Mouse (Mus musculus) embryonic stem cell, embryonic (primary cell): Measurements from ENCODE around the gene Gm6408.
"Not testable (repeated sequence)": the region's sequence is repeated elsewhere in the genome, so short reads cannot be mapped to it uniquely, and the experiment has no call there.

ENCODE experiments used
- CTCF ChIA-PET, 4 experiments: fragments of 300-600 bp in 2 of 4; fragments of 350-600 bp in 2 of 4; sonication (Branson Sonifier 250); formaldehyde crosslinking; loops; one replicate each; lab custom pipeline; 2022; ENCODE audit warnings: inconsistent platforms in 2 of 4; lab: Charles Lee
- POLR2A ChIA-PET, 4 experiments: fragments of 300-600 bp in 2 of 4; fragments of 350-600 bp in 2 of 4; sonication (Branson Sonifier 250); formaldehyde crosslinking; loops; one replicate each; lab custom pipeline; 2022; ENCODE audit warnings: antibody characterized with exemption in 4 of 4, inconsistent platforms in 1 of 4; lab: Charles Lee

The Gm6408 gene

GRCm38 (mm10) chr5:146481665-146482064, at the start of gene Gm6408:
Gene Gm6408 (plus strand): TSS chr5:146481965.
- POLR2A ChIA-PET, CTCF ChIA-PET: not testable (repeated sequence)

GRCm38 (mm10) chr5:146432476-146432875, 49.3 kb upstream of the Gm6408 start:
- ChIA-PET POLR2A (interaction anchor here in 3 of 4 experiments (0.7 to 1.0 kb wide), 4 partner anchors 22 to 205 kb away, joined by 3 to 6 read pairs (median 3); no protein-coding TSS in a partner anchor), CTCF (interaction anchor here in 1 of 4 experiments (1.0 kb wide), 1 partner anchor 46 kb away, joined by 3 read pairs; no protein-coding TSS in a partner anchor)

GRCm38 (mm10) chr5:146435316-146435715, 46.4 kb upstream of the Gm6408 start:
- ChIA-PET CTCF (interaction anchor here in 2 of 4 experiments (1.0 to 1.3 kb wide), 2 partner anchors 39 to 1201 kb away, joined by 3 read pairs; no protein-coding TSS in a partner anchor), POLR2A (no interaction called here)

- POLR2A ChIA-PET = no interaction called here
- CTCF ChIA-PET = interaction anchor here in 1 of 4 experiments (0.5 kb wide), 1 partner anchor 11 kb away, joined by 3 read pairs; no protein-coding TSS in a partner anchor
These were observed 45.0 kb upstream of the Gm6408 start for GRCm38 (mm10) chr5:146436796-146437195.

- ChIA-PET CTCF (interaction anchor here in 2 of 4 experiments (0.6 to 1.0 kb wide), 2 partner anchors 19 to 62 kb away, joined by 3 to 4 read pairs; no protein-coding TSS in a partner anchor), POLR2A (no interaction called here)
These were observed 42.5 kb upstream of the Gm6408 start for GRCm38 (mm10) chr5:146439152-146439781.

GRCm38 (mm10) chr5:146440273-146440672, 41.5 kb upstream of the Gm6408 start:
- POLR2A ChIA-PET = no interaction called here

GRCm38 (mm10) chr5:146442767-146443166, 39.0 kb upstream of the Gm6408 start:
- POLR2A ChIA-PET = no interaction called here
- CTCF ChIA-PET = interaction anchor here in 1 of 4 experiments (0.6 kb wide), 1 partner anchor 466 kb away, joined by 3 read pairs; no protein-coding TSS in a partner anchor

More at GRCm38 (mm10) chr5:146440273-146440672, 41.5 kb upstream of the Gm6408 start:
- CTCF ChIA-PET = no interaction called here

GRCm38 (mm10) chr5:146446633-146447032, 35.1 kb upstream of the Gm6408 start:
- CTCF ChIA-PET = no interaction called here
- POLR2A ChIA-PET = interaction anchor here in 2 of 4 experiments (0.7 to 1.0 kb wide), 2 partner anchors 11 to 48 kb away, joined by 3 to 4 read pairs; no protein-coding TSS in a partner anchor

GRCm38 (mm10) chr5:146451592-146452254, 30.0 kb upstream of the Gm6408 start:
- CTCF ChIA-PET = no interaction called here
- POLR2A ChIA-PET = no interaction called here

GRCm38 (mm10) chr5:146453556-146453955, 28.2 kb upstream of the Gm6408 start:
- CTCF ChIA-PET = no interaction called here
- POLR2A ChIA-PET = no interaction called here

- POLR2A ChIA-PET = interaction anchor here in 1 of 4 experiments (1.0 kb wide), 1 partner anchor 45 kb away, joined by 3 read pairs; no protein-coding TSS in a partner anchor
- CTCF ChIA-PET = no interaction called here
These were observed 20.2 kb upstream of the Gm6408 start for GRCm38 (mm10) chr5:146461612-146462011.

GRCm38 (mm10) chr5:146466663-146467062, 15.1 kb upstream of the Gm6408 start:
- POLR2A ChIA-PET = no interaction called here
- CTCF ChIA-PET = no interaction called here

GRCm38 (mm10) chr5:146468311-146468710, 13.5 kb upstream of the Gm6408 start:
- POLR2A ChIA-PET = no interaction called here

GRCm38 (mm10) chr5:146470821-146471220, 10.9 kb upstream of the Gm6408 start:
- ChIA-PET CTCF (interaction anchor here in 1 of 4 experiments (0.5 kb wide), 1 partner anchor 197 kb away, joined by 3 read pairs; no protein-coding TSS in a partner anchor), POLR2A (interaction anchor here in 1 of 4 experiments (0.6 kb wide), 1 partner anchor 542 kb away, joined by 3 read pairs; no protein-coding TSS in a partner anchor)

More at GRCm38 (mm10) chr5:146468311-146468710, 13.5 kb upstream of the Gm6408 start:
- CTCF ChIA-PET = no interaction called here

- ChIA-PET CTCF (interaction anchor here in 1 of 4 experiments (0.5 kb wide), 1 partner anchor 196 kb away, joined by 3 read pairs; no protein-coding TSS in a partner anchor), POLR2A (no interaction called here)
These were observed 10.5 kb upstream of the Gm6408 start for GRCm38 (mm10) chr5:146471311-146471710.

- CTCF ChIA-PET = no interaction called here
- POLR2A ChIA-PET = interaction anchor here in 1 of 4 experiments (0.7 kb wide), 1 partner anchor 88 kb away, joined by 4 read pairs; no protein-coding TSS in a partner anchor
These were observed 9.9 kb upstream of the Gm6408 start for GRCm38 (mm10) chr5:146471821-146472220.

- CTCF ChIA-PET, POLR2A ChIA-PET: not testable (repeated sequence)
These were observed 2.2 kb upstream of the Gm6408 start for GRCm38 (mm10) chr5:146479564-146479963.

- CTCF ChIA-PET, POLR2A ChIA-PET: not testable (repeated sequence)
These were observed 7.2 kb downstream of the Gm6408 start for GRCm38 (mm10) chr5:146488959-146489358.

- CTCF ChIA-PET = not testable (repeated sequence)
These were observed 9.3 kb downstream of the Gm6408 start, which contains the start of gene Gm6370 for GRCm38 (mm10) chr5:146491063-146491462. Gene Gm6370 (plus strand): TSS chr5:146491363.

More at GRCm38 (mm10) chr5:146491063-146491462, 9.3 kb downstream of the Gm6408 start, which contains the start of gene Gm6370:
- POLR2A ChIA-PET = not testable (repeated sequence)
